Mouse (Mus musculus): ENCODE data around the gene Nxph4.

Gene Nxph4

GRCm38 (mm10) chr10:127490160-127491127 is 43.9 kb downstream of the Nxph4 start:
- DNase-seq (ENCODE audit: low read depth, low spot score) = no peak

GRCm38 (mm10) chr10:127488856-127489255 is 45.5 kb downstream of the Nxph4 start:
- DNase-seq (ENCODE audit: low read depth, low spot score) = no peak

- no peak for DNase-seq (ENCODE audit: low read depth, low spot score)
Measured at GRCm38 (mm10) chr10:127485235-127485634, 49.1 kb downstream of the Nxph4 start.

GRCm38 (mm10) chr10:127480833-127481813 is 53.2 kb downstream of the Nxph4 start:
- DNase-seq (ENCODE audit: low read depth, low spot score) = no peak

- DNase-seq (ENCODE audit: low read depth, low spot score) = peak; percentile 42
Measured at GRCm38 (mm10) chr10:127479131-127479530, 55.2 kb downstream of the Nxph4 start.

GRCm38 (mm10) chr10:127477301-127477700 is 57.1 kb downstream of the Nxph4 start:
- no peak for DNase-seq (ENCODE audit: low read depth, low spot score)

- no peak for DNase-seq (ENCODE audit: low read depth, low spot score)
Measured at GRCm38 (mm10) chr10:127476541-127476940, 57.8 kb downstream of the Nxph4 start.
